Mouse (Mus musculus) small intestine, adult 2 months (tissue): ENCODE results near the gene Asb15.

Experiments used
- CTCF ChIP-seq: fragments of 200-500 bp; IDR thresholded peaks from 2 replicates; pipeline ENCODE4 v1.5.1; 2012; ENCODE audit warnings: low read depth, mild to moderate bottlenecking, control low read depth, inconsistent platforms, low read length, moderate library complexity, mixed read lengths; ENCODE audit not compliant: insufficient replicate concordance, insufficient read length; ENCODE audit errors: extremely low read depth
- POLR2A ChIP-seq: fragments of 200-500 bp; IDR thresholded peaks from 2 replicates; pipeline ENCODE4 v1.6.1; 2012; ENCODE audit warnings: low read depth, mild to moderate bottlenecking, control low read depth, inconsistent platforms, low read length, moderate library complexity

GRCm38 (mm10) chr6:24538435-24538834, 10.5 kb downstream of the Asb15 start:
- no peak for TF ChIP-seq CTCF
- TF ChIP-seq POLR2A = no peak
